Mouse (Mus musculus) spleen, adult 18-20 months (tissue): Measurements from ENCODE around the gene Etnppl.

Experiments used
- DNase-seq, 2 experiments: peaks; one replicate each; pipeline ENCODE4 v3.0.0; 2022; ENCODE audit warnings: mixed read lengths in 2 of 2

The Etnppl gene

DNA sequence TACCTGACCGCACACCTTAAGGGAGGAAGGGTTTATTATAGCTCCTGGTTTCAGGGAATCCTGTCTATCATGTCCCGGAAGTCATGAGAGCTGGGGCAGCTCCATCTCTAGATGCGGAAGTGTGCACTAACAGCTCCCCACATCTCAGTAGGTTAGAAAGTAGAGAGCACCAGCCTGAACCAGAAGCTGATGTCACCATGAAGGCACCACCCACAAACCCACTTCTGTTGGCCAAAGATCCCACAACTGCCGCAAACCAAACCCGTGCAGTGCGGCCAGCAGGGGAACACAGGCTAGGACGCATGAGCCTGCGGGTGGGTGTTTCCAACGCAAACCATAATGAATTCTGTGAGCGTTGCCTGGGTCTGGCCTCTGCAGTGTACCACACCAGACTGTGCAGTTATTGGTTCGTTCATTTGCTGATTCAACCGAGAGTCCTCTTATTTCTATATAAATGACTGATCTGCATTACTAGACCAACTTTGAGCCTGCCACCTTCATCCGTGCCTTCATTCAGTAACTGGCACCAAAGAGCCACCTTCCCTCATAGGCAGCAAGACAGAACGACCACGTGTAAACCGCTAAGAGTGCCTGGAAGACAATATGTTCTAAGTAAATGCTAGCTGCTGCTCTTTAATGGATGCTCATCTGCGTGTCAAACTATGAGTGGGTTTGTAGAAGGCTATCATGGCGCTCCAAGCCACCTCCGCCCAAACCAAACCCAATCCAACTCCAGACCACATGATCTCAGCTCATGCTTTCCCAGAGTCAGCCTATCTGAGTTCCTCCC, 60.6 kb downstream of the Etnppl start:
- DNase-seq = no peak

DNA sequence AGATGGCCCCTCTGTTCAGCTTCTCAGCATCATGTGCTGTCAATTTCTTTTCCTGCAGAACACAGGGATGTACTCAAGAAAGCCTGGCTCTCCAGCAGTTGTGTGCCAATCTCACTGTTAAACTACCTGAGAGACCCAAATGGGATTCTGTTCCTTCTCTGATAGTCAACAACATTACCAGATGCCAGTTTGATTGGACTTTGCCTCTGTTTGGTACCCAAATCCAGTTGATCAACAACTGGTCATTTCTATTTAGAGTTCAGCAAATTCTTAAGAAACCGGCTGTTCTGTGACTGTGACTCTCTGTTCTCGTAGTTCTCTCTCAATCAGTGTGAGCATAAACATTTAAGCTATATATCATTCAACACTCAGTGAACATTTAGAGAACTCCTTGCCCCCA, 64.0 kb downstream of the Etnppl start:
- no peak for DNase-seq

DNA sequence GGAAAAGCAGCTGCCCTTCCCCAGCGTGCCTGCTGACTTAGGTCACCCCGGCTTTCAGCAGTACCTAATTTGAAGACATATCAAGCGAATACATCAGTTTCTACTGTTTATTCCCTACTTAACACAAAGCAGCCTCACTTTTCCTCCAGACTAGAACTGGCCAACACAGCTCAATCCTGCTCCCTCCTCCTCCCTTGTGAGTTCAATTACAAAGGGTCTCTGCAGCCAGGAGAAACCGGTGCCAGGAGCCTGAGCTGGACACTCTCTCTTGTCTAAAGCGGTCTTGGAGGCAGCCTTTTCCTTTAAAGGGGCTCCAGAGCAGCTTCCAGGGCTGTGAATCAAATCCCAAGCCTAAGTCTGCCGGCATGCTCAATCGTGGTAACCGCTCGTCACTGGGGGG, 64.9 kb downstream of the Etnppl start:
- DNase-seq = no peak

DNA sequence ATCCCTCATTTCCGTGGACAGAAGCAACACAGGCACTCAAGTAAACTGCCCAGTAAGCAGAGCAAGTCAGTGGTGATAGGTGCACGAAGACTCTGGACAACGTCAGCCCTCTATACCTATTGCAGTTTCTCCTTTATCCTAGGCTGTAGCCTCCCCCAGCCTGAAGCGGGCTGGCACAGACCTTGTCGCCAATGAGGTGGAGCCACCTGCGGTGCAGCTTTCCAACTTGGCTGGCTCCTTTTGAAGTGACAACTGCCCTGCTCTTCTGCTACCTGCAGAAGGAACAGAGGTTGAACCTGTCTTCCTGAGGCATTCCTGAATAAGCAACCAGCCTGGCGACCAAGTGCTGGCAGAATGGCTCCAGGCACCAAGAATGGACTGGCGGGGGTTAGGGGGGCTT, 66.6 kb downstream of the Etnppl start:
- no peak for DNase-seq

DNA sequence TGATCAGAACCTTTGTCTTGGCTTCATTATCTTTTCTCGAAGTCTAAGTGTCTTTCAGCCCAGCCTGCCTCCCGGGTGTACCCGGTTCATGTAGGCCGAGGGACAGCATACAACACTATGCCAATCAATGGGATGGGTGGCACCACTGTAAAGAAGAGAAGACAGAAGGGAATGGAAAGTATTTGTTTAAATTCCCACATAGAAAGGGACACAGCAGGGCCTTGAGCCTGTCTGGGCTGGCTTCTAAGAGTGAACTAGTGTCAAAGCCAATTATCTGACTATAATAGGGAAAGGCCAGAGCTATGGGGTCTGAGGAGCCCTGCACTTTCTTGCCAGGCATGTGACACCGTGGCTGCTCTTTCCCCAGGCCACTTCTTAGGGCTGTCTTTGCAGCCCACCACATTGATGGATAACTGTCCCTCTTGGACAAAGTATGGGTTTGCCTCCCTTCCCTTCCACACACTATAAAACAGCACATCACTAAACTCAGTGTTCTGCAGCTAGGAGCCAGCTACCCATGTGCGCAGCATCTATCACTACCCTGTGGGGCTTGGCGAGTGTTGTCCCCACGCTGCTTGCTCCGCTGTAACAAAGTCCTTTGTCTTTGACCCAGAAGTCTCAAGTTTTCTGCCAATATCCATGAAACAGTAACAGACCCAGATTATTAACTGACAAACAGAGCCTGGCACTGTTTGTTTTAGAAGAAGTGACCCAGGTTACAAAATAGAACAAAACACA, 67.2 kb downstream of the Etnppl start:
- no peak for DNase-seq

DNA sequence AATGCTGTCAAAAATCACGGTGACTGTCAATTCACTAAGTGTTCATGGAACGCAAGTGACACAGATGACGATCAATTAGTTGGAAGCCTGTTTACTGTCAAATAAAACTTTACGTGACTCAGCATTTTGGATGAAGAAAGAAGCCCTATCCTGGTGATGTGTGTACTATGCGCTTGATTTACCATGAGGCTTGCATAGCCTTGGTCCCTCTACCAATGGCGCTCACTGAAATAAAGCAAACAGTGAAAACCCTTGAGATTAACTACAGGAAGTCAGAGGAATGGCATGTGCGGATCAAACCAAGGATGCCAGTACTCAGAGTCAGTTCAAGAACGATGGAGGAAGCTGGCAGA, 67.7 kb downstream of the Etnppl start:
- DNase-seq = no peak

DNA sequence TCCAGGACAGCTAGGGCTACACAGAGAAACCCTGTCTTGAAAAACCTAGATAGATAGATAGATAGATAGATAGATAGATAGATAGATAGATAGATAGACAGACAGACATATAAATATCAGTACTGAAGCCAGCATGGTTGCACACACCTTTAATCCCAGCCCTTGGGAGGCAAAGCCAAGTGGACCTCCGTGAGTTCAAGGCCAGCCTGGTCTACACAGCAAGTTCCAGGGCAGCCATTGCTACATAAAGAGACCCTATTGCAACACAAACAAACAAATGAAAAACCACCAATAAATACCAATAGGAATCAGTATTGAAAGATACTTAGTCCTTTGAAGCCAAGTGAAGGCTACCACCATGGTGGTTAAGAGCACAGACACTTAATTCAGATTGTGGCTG, 69.8 kb downstream of the Etnppl start:
- DNase-seq = no peak
